Mouse (Mus musculus): ENCODE results near the gene Slc12a6.

- no peak for TF ChIP-seq CTCF (IDR thresholded peaks at IDR 0.05; ENCODE audit: control insufficient read depth, insufficient read depth, low read length)
- TF ChIP-seq POLR2A (IDR thresholded peaks at IDR 0.05; ENCODE audit: borderline replicate concordance, control insufficient read depth, low read depth, low read length), result no peak
These were observed 128.3 kb downstream of the Slc12a6 start for GRCm38 (mm10) chr2:112393958-112394357.

All from bone marrow, adult 2 months (tissue).